Mouse (Mus musculus): Measurements from ENCODE around the gene Atp6v0a1. TPM values are rescaled to one million over a fixed set of nuclear protein-coding genes. Genes with fewer than 3 reads are reported as not detected.

Atp6v0a1 gene
- total RNA-seq, 2 experiments from 2014 or later = 446 to 454 TPM

- DNase-seq (ENCODE audit: extremely low spot score in 1 of 2, low spot score in 1 of 2) = no peak
Observed at GRCm38 (mm10) chr11:101056885-101057284, 47.6 kb downstream of the Atp6v0a1 start.

- peak; percentile 66 to 92 for DNase-seq (ENCODE audit: extremely low spot score in 1 of 2, low spot score in 1 of 2)
Observed at GRCm38 (mm10) chr11:101057860-101058259, 48.6 kb downstream of the Atp6v0a1 start.

- no peak for DNase-seq (ENCODE audit: extremely low spot score in 1 of 2, low spot score in 1 of 2)
Observed at GRCm38 (mm10) chr11:101058726-101059125, 49.5 kb downstream of the Atp6v0a1 start.

- DNase-seq (ENCODE audit: extremely low spot score in 1 of 2, low spot score in 1 of 2) = no peak
Observed at GRCm38 (mm10) chr11:101059473-101059872, 50.2 kb downstream of the Atp6v0a1 start.

- no peak for DNase-seq (ENCODE audit: extremely low spot score in 1 of 2, low spot score in 1 of 2)
Observed at GRCm38 (mm10) chr11:101060126-101060525, 50.9 kb downstream of the Atp6v0a1 start.

- no peak for DNase-seq (ENCODE audit: extremely low spot score in 1 of 2, low spot score in 1 of 2)
Observed at GRCm38 (mm10) chr11:101061049-101061448, 51.8 kb downstream of the Atp6v0a1 start.

GRCm38 (mm10) chr11:101062165-101062884 is 53.1 kb downstream of the Atp6v0a1 start:
- DNase-seq (ENCODE audit: extremely low spot score in 1 of 2, low spot score in 1 of 2) = no peak

GRCm38 (mm10) chr11:101062971-101063675 is 53.9 kb downstream of the Atp6v0a1 start:
- no peak for DNase-seq (ENCODE audit: extremely low spot score in 1 of 2, low spot score in 1 of 2)

GRCm38 (mm10) chr11:101063676-101064327 is 54.5 kb downstream of the Atp6v0a1 start:
- no peak for DNase-seq (ENCODE audit: extremely low spot score in 1 of 2, low spot score in 1 of 2)

- DNase-seq (ENCODE audit: extremely low spot score in 1 of 2, low spot score in 1 of 2) = no peak
Observed at GRCm38 (mm10) chr11:101064462-101064861, 55.2 kb downstream of the Atp6v0a1 start.

GRCm38 (mm10) chr11:101065002-101065401 is 55.8 kb downstream of the Atp6v0a1 start:
- DNase-seq (ENCODE audit: extremely low spot score in 1 of 2, low spot score in 1 of 2) = no peak

GRCm38 (mm10) chr11:101066549-101067412 is 57.5 kb downstream of the Atp6v0a1 start:
- peak; percentile 71 to 84 for DNase-seq (ENCODE audit: extremely low spot score in 1 of 2, low spot score in 1 of 2)

- DNase-seq (ENCODE audit: extremely low spot score in 1 of 2, low spot score in 1 of 2) = peak; percentile 87 to 89
Observed at GRCm38 (mm10) chr11:101069391-101070188, 60.3 kb downstream of the Atp6v0a1 start, which contains the start of gene Naglu. Gene Naglu (plus strand): TSS chr11:101070012.

- no peak for DNase-seq (ENCODE audit: extremely low spot score in 1 of 2, low spot score in 1 of 2)
Observed at GRCm38 (mm10) chr11:101070189-101070527, 60.9 kb downstream of the Atp6v0a1 start.

GRCm38 (mm10) chr11:101070987-101071386 is 61.7 kb downstream of the Atp6v0a1 start:
- no peak for DNase-seq (ENCODE audit: extremely low spot score in 1 of 2, low spot score in 1 of 2)

- no peak for DNase-seq (ENCODE audit: extremely low spot score in 1 of 2, low spot score in 1 of 2)
Observed at GRCm38 (mm10) chr11:101071810-101072428, 62.7 kb downstream of the Atp6v0a1 start.

- DNase-seq (ENCODE audit: extremely low spot score in 1 of 2, low spot score in 1 of 2) = no peak
Observed at GRCm38 (mm10) chr11:101078121-101078520, 68.9 kb downstream of the Atp6v0a1 start, which contains the start of gene Hsd17b1. Gene Hsd17b1 (plus strand): TSS chr11:101078411.

- no peak for DNase-seq (ENCODE audit: extremely low spot score in 1 of 2, low spot score in 1 of 2)
Observed at GRCm38 (mm10) chr11:101079746-101080145, 70.5 kb downstream of the Atp6v0a1 start.

- DNase-seq (ENCODE audit: extremely low spot score in 1 of 2, low spot score in 1 of 2) = no peak
Observed at GRCm38 (mm10) chr11:101080421-101080820, 71.2 kb downstream of the Atp6v0a1 start.
